17 mouse cellular contexts compared by ENCODE assay signal in the genomic region with DNA sequence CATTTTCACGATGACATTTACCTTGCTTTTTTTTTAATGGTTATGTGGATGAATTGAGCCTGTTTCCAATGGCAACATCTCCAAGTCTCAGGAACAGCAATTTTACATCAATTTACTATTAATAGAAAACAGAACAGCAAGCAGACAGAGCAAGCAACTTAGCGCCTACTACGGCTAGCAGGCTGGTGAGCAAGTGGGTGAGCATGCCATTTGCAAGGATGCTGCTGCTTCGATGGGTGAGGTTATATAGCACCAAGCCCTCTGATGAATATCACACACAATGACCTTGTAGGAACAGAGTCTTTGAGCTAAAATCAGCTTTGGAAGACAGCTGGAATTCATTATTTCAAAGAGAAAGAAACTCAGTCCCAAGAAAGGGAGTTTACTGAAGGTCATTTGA. TPM values are rescaled to one million over a fixed set of nuclear protein-coding genes. Genes with fewer than 3 reads are reported as not detected.
A peak's percentile ranks its signal among the peaks of the same experiment; 100 is the strongest.
DNase-seq lines count a peak whose midpoint lies in the region; ATAC-seq lines count a peak whose summit lies in the region.
"Had no signal": no experiment of that assay in that cellular context is flagged by ENCODE, and none has a peak within 500 bp of the region (broad histone marks: within the 10 kb centered on the region; RNA-seq: fewer than 3 reads in every experiment).

No protein-coding gene starts in this region.

- H3K4me1 ChIP-seq in forebrain, embryonic 15.5 days, result peaks cover 11% of the 10 kb centered on the region
- peaks cover 5% of the 10 kb centered on the region; the same call in 1 of the 2 replicates for H3K4me1 ChIP-seq in forebrain, embryonic 12.5 days
- peaks cover 31% of the 10 kb centered on the region for H3K4me1 ChIP-seq in embryonic facial prominence, embryonic 14.5 days (ENCODE audit: control insufficient read depth, insufficient read depth, low read length)

- peak; percentile 51 for DNase-seq in layer of hippocampus, adult 9-11 months
- no peak for DNase-seq in layer of hippocampus, adult 8-10 months (ENCODE audit: low spot score in 2 of 2)
- peak; percentile 39 for DNase-seq in 3T3-L1 (ENCODE audit: low read depth, low spot score)
- peak; percentile 29 for DNase-seq in embryonic facial prominence, embryonic 14.5 days (ENCODE audit: low spot score)
- DNase-seq in testis, postnatal 14 days (ENCODE audit: low spot score), result no peak
- DNase-seq: adrenal gland, adult 2 months; cerebellum, postnatal 25 days; gastrocnemius, postnatal 25 days; kidney, postnatal 25 days; lung, postnatal 10 days had no signal

- no peak for ATAC-seq in forebrain, embryonic 15.5 days (replicated peaks)
- ATAC-seq in forebrain, embryonic 12.5 days (ENCODE audit: low FRiP score), result no peak
- ATAC-seq in embryonic facial prominence, embryonic 14.5 days (ENCODE audit: low read depth), result no peak
- ATAC-seq in megakaryocyte-erythroid progenitor cell, adult 5-6 weeks (replicated peaks; ENCODE audit: low FRiP score, low TSS enrichment, poor library complexity, severe bottlenecking), result no peak
- ATAC-seq: intestine, postnatal 0 days had no signal

- no peak overlapping the region for H3K4me3 ChIP-seq in forebrain, embryonic 15.5 days
- no peak overlapping the region for H3K4me3 ChIP-seq in forebrain, embryonic 12.5 days (replicated peaks)
- H3K4me3 ChIP-seq in embryonic facial prominence, embryonic 14.5 days (ENCODE audit: low read depth, low read length), result no peak overlapping the region
- H3K4me3 ChIP-seq: neural tube, embryonic 13.5 days had no signal

- H3K9ac ChIP-seq in forebrain, embryonic 15.5 days (replicated peaks), result no peak overlapping the region
- H3K9ac ChIP-seq in forebrain, embryonic 12.5 days, result no peak overlapping the region
- no peak overlapping the region for H3K9ac ChIP-seq in embryonic facial prominence, embryonic 14.5 days (ENCODE audit: low read depth, low read length)
- H3K9ac ChIP-seq: liver, embryonic 14.5 days; neural tube, embryonic 13.5 days had no signal

- H3K9me3 ChIP-seq in forebrain, embryonic 15.5 days, result no peaks in the 10 kb centered on the region
- H3K9me3 ChIP-seq in forebrain, embryonic 12.5 days, result no peaks in the 10 kb centered on the region
- no peaks in the 10 kb centered on the region for H3K9me3 ChIP-seq in embryonic facial prominence, embryonic 14.5 days (ENCODE audit: control insufficient read depth, low read length)
- H3K9me3 ChIP-seq: neural tube, embryonic 13.5 days had no signal

- 62% methylated on average over 4 of the region's 4 CpGs for WGBS in forebrain, embryonic 15.5 days
- 76% methylated on average over 4 of the region's 4 CpGs for WGBS in forebrain, embryonic 12.5 days
- WGBS in embryonic facial prominence, embryonic 14.5 days, result 42% methylated on average over 4 of the region's 4 CpGs

- H3K27me3 ChIP-seq in forebrain, embryonic 15.5 days, result no peaks in the 10 kb centered on the region
- no peaks in the 10 kb centered on the region for H3K27me3 ChIP-seq in forebrain, embryonic 12.5 days
- H3K27me3 ChIP-seq in embryonic facial prominence, embryonic 14.5 days (replicated peaks; ENCODE audit: control insufficient read depth, insufficient read depth, low read length), result no peaks in the 10 kb centered on the region
- H3K27me3 ChIP-seq: neural tube, embryonic 13.5 days had no signal

- peak overlapping the region; percentile 56; the same call in 1 of the 2 replicates for H3K27ac ChIP-seq in forebrain, embryonic 15.5 days (replicated peaks)
- H3K27ac ChIP-seq in forebrain, embryonic 12.5 days, result no peak overlapping the region
- H3K27ac ChIP-seq in embryonic facial prominence, embryonic 14.5 days (replicated peaks; ENCODE audit: low read depth, low read length), result peak overlapping the region; percentile 29; the same call in 1 of the 2 replicates
- H3K27ac ChIP-seq: liver, embryonic 14.5 days; neural tube, embryonic 13.5 days; stomach, postnatal 0 days had no signal

- H3K4me2 ChIP-seq in forebrain, embryonic 15.5 days (replicated peaks), result no peak overlapping the region
- no peak overlapping the region for H3K4me2 ChIP-seq in forebrain, embryonic 12.5 days
- H3K4me2 ChIP-seq in embryonic facial prominence, embryonic 14.5 days (ENCODE audit: low read depth, low read length), result no peak overlapping the region
- H3K4me2 ChIP-seq: neural tube, embryonic 13.5 days had no signal

- no peaks in the 10 kb centered on the region for H3K36me3 ChIP-seq in forebrain, embryonic 15.5 days
- no peaks in the 10 kb centered on the region for H3K36me3 ChIP-seq in forebrain, embryonic 12.5 days (replicated peaks)
- no peaks in the 10 kb centered on the region for H3K36me3 ChIP-seq in embryonic facial prominence, embryonic 14.5 days (ENCODE audit: control insufficient read depth, insufficient read depth, low read length)
- H3K36me3 ChIP-seq: neural tube, embryonic 13.5 days had no signal

RNA-seq across cellular contexts. Expression of gene Wipf3, which starts 43.0 kb away (rescaled TPM):
- polyA plus RNA-seq in forebrain, embryonic 15.5 days (2015; fragmentation: Nextera tagmentation; extraction: Ambion mirVana), result 3.6 and 4.6 TPM in 2 replicates
- 1.6 and 1.7 TPM in 2 replicates for polyA plus RNA-seq in forebrain, embryonic 12.5 days (2016; fragmentation: Nextera tagmentation; extraction: Ambion mirVana)
- 100 to 1,000 TPM; 309 to 327 (median 317) TPM for total RNA-seq in layer of hippocampus, adult 8-10 months (2022)
- polyA plus RNA-seq in embryonic facial prominence, embryonic 14.5 days (2014; fragmentation: Nextera tagmentation; extraction: Ambion mirVana), result 1.5 and 1.7 TPM in 2 replicates
- not detected in 2 replicates for total RNA-seq in megakaryocyte-erythroid progenitor cell, adult 5-6 weeks (2014; fragmentation: Nextera tagmentation)
- total RNA-seq in megakaryocyte-erythroid progenitor cell, adult 5-6 weeks (2017), result not detected in 2 replicates

Comparison
In these comparisons a context has a peak if more than half of its experiments do, and no peak if none do; other contexts are left out.
1. DNase-seq: peak in layer of hippocampus, adult 9-11 months (single experiment), 3T3-L1 (single experiment) and embryonic facial prominence, embryonic 14.5 days (single experiment); none in layer of hippocampus, adult 8-10 months (0 of 2) and testis, postnatal 14 days (single experiment).